Mouse (Mus musculus) liver (tissue): ENCODE data around the gene Card19.
A peak's percentile ranks its signal among the peaks of the same experiment; 100 is the strongest.

Experiments
- DNase-seq: peaks from one replicate; pipeline ENCODE4 v3.0.0-alpha.2; 2020; ENCODE audit warnings: mixed read lengths

Card19 gene

DNA sequence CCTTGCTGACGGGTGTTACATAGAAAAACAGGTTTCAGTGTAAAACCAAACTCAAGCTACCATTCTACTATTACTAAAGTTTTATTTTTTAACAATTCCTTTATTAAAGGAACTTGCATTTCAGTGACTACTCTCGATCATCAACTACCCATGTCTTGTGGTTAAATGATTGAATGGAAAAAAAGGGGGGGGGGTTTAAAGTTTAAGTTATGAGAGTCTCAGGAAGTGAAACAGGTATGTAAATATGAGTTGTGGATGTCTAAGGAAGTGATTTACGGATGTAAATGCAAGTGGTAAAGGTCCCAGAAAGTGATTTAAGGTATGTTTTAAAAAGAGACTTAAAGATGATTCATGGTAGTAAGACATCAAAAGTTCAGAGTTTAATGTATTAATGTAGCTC is 9.3 kb upstream of the Card19 start:
- DNase-seq, result no peak

DNA sequence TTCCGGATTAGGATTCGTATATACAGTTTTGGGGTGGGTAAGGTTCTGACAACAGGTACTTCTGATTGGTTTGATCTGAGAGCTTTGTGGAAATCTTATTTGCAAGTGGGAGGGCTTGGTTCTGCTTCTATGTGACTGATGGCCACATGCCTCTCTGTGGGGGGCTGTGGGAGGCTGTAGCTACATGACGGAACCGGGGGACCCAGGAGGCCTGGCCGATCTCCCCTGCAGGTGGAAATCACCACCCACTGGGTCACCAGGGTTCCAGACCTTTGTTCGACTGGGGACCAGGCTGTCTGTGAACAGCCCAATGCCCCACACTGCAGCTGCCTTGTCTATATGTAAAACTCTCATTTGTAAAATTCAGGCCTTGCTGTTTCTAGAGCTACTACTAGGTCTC is 8.9 kb upstream of the Card19 start:
- DNase-seq, result no peak

DNA sequence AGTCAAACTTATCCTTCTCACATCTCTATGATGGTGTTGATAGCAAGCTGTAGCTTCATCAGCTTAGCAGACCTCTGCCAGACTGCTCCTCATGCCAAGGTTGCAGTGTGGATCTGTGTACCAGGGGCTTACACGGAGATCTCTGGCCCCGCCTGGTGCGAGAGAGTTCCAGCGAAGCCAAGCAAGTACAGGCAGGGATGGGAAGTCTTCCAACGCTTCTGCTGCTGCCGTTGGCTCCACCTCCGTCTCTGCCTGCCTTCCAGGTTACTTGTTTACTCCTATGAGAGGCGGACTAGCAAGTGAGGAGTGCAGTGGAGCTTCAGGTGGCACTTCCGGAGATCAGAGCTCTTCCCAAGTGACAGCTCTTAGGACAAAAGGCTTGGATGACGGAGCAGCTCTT is 8.5 kb upstream of the Card19 start:
- no peak for DNase-seq

DNA sequence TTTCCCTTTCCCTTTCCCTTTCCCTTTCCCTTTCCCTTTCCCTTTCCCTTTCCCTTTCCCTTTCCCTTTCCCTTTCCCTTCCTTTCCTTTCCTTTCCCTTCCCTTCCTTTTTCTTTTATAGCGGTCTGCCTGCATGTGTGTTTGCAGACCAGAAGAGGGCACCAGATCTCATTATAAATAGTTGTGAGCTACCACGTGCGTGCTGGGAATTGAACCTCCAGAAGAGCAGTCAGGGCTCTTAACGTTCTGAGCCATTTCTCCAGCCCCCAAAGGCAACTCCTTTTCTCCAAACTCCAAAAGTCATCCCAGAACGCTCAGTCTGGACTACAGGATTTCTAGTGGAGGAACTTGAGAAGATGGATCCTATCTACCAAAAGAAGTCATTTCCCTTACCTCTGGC is 5.1 kb upstream of the Card19 start:
- DNase-seq, result no peak

DNA sequence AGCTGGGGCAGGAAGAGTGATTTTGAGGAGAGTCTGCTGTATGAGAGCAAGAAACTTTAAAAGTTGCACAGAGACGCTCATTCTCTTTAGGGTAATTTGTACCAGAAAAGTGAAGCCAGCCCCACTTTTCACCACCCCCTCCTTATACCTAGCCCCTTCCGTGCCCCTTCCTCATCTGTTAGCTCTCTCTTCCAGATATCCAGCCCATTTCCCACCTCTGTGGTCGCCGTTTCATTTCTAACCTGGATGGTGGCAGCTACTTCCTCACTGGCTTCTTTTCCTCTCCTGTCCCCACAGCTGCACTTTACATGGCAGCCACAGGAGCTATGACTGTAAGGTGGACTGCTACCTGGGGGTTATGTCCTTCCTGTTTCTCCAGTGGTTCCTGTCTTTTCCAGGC is 3.5 kb upstream of the Card19 start:
- DNase-seq, result no peak

DNA sequence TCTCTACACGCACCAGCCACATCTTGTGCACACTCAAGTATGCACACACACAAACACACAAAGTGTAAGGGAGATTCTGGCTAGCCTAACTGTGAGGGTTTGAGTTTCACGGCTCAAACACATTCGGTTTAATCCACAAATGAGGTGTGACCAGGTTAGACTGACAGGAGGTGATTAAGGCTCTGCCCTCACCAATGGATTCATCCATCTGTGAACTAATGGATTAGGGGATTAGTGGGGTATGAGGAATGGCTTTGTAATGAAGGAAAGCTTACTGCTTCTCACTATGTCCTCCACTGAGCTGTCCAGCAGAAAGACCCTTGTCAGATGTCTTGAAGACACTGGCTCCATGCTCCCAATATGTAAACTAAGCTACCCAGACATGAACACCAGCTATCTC is 2.8 kb upstream of the Card19 start:
- no peak for DNase-seq

DNA sequence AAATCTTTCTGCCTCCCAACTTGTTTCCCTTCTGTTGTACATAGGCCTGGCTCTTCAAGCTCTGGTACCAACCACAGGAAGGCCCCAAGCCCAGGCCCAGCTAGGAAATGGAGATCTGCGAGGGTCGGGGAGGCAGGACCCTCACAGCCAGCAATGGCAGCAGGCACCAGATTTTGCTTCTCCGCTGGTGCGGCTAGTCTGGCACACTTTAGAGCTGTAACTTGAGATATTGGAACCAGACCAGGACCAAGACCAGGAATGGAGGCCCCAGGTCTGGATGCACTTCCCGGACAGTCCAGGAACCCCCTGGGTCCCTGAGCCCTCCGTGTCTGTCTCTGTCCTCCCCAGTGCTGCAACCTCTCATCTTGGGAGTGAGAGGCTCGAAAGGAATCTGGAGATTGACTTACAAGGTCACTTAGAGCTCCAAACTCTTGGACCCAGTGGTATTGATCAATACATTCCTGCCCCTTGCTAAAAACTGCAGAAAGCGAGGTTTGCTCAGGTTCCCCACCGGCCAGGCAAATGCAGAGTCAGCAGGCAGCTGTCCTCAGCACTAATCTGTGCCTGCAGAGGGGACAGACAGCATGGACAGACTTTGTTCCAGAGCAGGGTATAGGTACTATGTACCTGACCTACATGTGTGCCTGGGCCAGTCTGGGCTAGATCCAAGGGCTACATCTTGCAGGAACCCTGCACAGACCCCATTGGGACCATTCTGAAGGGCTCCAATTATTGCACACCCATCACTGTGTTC is 1.1 kb upstream of the Card19 start:
- no peak for DNase-seq

DNA sequence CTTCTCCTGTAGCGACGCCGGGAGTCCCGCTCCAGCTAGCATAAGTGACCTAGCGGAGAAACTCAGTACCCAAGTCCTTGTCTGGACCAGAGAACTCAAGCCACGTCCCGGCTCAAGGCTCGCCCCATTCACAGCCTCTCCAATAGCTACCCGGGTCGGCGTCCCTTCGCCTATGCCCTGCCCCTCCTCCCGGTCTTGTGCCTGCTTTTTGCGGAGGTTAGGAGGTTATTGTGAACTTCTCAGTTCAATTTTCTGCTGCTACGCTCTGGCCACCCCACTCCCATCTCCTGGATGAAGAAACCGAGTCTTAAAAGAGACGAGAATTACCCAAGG is 349 bp upstream of the Card19 start:
- no peak for DNase-seq

DNA sequence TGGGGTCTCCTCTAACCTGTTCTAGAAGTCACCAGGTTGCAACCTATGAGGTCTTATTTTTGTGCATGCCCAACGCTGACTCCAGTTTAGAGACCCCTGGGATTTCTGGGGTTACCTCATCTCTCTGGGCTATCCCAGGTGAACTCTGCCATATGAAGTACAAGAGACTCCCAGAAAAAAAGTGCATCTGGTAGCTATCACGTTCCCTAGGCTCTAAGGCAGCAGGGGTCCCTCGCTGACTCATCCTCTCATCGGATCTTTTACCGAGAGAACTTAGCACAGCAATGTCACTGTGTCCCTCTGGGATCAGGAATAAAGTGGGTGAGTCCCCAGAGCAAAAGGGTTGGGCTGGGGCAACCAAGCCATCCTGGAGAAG is 721 bp downstream of the Card19 start:
- no peak for DNase-seq

DNA sequence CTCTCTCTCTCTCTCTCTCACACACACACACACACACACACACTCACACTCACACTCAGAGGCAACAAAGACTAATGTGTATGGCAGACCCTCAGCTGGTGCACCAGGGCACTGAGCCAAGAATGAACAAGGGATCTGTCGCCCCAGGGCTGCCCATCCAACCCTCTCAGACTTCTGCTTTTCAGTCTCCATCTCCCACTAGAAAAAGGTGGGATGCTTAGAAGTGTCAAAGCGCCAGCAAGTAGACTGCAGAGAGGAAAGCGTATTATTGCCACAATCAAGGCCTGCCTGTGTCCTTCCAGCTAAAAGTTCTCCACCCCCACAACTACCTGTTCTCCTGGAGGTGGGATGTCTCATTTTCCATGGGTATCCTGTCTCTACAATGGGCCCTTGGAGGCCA is 1.4 kb downstream of the Card19 start:
- DNase-seq, result no peak

DNA sequence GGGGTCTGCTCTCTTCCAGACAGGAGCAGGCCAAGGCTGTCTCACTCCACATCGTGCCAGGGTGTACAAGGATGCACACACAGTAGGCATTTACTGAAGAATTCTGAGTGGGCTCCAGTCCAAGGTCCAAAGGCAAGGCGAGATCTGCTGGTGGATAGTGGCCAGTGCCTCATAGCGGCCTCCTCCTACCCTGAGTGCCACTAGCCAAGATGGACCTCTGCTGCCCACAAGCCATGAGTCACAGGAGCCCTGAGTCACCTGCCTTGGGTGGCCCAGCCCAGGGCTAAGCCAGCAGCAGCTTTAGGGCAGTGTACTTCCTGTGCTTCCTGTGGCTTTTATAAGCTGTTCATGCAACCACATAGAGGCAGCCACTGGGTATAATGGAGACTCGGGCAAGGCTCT is 2.3 kb downstream of the Card19 start:
- DNase-seq, result no peak

DNA sequence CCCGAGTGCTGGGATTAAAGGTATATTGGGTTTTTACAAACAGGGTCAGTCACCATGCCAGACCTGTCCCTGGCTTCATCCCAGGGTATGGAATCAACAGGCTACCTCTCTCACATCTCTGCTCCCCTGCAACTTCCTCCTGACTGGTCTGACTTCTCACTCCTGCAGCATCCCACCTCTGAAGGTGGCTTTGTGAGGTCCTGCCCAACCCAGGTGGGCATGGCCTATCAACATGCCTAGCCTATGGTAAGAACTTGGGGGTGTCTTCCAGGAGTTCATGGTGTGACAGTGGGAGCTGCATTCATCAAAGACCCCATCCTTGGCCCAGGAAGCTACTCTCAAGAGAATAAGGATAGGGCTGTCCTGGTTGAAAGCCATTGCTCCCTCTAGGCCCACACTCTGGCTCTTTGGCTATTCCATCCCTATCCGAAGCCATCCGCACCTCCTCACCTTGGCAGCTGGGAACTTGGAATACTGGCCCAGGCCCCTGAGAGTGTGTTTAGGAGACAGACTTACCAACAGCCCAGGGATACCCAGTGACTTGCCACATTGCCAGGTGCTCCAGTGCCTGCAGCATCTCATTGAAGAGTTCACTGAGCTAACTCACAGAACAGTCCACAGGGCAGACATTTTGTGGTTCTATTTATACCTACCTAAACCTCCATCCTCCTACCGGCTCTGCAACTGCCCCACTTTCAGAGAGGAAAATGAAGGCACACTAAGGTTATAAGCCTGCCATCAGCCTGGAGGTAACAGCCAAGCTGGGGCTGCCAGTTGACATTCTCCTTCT is 2.9 kb downstream of the Card19 start:
- no peak for DNase-seq

DNA sequence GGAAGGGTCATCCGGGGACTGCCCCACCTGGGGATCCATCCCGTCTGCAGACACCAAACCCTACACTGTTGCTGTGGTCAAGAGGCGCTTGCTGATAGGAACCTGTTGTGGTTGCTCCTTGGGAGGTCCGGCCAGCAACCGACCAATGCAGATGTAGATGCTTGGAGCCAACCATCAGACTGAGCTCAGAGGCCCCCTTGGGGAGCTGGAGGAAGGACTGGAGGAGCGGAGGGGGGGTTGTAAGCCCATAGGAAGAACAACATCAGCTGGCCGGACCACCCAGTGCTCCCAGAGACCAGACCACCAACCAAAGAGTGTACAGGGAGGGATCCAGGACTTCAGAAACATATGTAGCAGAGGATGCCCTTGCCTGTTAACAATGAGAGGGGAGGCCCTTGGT is 6.5 kb downstream of the Card19 start:
- no peak for DNase-seq

DNA sequence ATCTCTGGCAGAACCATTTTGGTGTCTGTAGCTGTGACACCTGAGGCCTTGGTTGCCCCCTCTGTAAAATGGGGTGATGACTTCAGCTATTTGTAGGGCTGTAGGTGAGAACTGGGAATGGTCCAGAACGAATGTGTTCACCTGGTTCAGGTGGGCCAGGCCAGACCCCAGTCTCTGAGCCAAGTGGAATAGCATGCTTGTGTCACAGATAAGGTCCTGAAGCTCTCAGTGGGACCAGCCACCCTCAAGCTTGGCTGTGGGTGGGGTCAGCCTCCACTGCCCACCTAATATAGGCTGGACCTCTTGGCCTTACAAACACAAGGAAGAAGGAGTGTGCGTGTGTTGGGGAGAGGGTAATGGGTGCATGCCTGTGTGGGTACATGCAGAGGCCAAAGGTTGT is 9.5 kb downstream of the Card19 start:
- DNase-seq, result no peak

DNA sequence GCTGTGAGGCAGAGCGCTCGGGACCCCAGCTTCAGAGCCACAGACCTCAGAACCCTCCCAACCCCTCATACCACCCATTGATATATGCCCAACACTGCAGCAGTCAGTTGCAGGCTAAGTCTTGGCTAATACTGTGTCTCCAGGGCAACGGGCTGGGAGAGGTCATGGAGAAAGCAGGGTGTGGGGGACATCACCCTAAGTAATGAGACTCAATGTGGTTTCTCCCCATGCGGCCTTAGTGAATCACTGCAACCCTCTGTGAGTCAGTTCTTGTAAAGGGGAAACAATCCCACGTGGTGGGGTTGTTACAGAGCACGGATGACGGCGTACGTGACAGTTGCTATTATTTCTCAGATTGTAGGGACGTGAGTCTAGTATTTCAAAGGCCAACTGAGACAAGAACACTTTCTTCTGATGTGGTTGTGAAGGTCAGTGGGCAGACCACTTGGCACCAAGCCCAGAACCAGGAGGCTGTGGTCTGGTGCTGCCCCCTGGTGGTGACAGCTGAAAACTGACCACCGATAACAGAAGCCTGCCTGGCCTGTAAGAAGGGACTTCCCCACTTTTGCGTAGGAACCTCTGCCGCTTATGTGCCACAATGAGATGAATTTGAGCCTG is 10.3 kb downstream of the Card19 start:
- DNase-seq, result peak; percentile 75

DNA sequence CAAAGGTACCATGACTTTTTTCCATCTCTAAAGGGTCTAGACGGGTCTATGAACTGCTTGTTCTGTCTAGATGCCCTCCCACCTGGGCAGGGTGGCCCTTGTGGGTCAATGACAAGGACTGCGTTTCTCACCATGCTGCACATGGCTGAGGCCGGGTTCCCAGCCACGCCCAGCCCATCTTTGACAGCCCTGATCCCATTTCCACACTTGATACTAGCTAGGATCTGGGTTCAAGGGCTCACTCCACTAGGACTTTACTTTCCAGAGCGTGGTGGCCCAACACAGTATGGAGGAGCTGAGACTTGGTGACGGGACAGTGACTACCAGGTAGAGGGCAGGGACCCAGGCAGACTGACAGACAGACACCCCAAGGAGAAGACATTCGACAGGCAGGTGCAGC is 13.3 kb downstream of the Card19 start:
- no peak for DNase-seq

DNA sequence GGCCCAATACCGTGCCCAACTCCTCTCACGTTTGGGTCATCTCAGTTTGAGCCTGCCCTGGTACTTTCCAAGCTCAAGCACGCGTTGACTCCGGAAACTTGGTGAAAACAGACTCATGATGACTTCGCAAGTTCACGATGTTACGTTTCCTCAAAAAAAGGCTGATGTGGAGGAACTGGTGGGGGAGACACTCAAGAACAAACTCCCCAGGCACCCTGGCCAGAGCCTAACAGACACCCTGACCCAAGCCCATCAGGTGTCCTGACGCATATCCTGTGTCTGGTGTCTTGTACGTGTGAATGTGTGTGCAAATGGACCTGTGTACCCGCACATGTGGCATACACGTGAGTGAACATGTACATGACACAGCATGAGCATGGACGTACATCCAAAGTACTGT is 15.1 kb downstream of the Card19 start:
- no peak for DNase-seq

DNA sequence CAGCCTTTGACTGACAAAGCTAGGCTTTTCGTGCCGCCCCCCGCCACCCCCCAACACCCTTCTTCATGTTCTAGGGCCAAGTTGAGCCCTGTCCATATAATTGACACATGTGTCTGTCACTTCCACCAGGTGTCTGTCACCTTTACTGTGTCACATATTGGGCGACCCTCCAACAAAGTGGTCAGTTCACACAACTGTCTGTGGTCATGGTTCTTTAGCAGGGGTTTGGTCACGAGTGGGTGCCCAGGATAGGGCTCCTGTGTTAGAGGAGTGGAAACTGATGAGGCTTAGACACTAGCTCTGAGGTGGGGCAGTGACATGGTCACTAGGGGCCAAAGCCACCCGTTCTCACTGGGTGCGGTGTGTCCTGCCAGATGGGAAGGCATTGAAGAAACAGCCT is 15.9 kb downstream of the Card19 start:
- DNase-seq, result no peak

DNA sequence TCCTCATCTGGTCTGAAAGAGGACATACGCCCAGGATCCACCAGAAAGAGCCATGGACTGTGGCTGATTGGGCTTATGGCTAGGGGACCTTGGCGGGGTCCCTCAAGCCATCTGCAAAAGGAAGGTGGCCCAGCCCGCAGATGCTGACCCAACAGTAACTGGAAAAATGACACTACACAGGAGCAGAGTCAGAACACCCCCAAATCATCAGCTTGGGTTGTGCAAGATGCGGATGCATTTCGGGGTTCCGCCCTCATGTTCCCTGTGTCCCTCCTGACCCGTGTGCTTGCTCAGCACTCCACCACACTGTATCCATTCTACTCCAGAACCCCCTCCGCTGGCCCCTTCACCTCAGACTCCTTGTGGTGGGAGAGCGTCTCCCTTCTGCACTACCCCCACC is 17.1 kb downstream of the Card19 start:
- DNase-seq, result no peak

DNA sequence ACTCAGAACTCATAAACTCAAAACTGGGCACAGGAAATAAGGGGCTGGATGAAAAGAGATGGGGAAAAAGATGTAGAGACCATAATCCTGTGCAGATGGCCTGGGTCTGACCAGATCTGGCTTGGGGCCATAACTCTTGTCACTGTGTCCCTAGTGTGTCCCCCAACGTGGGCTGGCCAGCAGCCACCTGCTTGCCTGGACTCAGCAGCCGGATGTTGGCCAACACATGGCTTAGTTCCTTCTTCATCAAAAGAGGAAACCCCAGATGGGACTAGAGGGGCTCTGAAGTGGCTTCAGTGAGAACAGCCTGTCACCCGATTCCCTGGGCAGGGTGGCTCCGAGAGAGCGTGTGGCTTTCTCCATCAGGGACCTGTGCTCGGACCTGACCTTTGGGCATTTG is 19.1 kb downstream of the Card19 start:
- DNase-seq, result peak; percentile 18

DNA sequence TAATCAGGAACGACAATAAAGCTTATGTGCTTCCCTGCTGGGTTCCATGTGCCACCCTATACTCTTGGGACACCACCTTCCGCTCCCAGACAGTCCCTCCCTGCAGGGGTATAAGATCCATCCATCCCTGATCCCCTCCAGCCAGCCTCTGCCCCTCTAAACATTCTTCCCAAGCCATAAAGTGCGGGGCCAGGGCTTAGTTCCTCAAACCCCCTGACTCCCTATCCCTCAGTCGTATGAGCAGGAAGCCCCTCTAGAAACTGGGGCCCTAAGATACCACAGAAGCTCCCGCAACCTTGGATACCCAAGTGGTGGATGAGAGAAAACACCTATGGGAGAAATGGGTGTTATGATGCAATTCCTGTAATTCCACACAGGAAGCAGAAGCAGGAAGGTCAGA is 19.6 kb downstream of the Card19 start:
- no peak for DNase-seq

DNA sequence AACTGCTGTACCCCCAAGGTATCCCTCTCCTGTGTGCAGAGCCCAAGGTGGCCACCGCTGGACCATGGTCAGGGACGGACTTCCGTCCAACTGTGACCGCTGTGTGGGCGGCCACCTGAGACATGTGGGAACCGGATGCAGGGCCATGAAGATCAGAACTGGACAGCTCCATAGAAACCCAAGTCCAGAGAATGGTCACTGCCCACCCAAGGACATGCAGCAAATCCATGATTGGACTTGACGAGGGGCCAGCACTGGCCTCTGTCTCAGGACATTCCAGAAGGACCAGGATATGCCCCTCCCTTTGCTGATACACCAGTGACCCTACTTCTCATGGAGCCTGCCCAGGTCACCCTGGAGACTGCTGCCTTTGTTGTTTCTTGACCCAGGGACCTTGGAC is 20.2 kb downstream of the Card19 start:
- DNase-seq, result no peak

DNA sequence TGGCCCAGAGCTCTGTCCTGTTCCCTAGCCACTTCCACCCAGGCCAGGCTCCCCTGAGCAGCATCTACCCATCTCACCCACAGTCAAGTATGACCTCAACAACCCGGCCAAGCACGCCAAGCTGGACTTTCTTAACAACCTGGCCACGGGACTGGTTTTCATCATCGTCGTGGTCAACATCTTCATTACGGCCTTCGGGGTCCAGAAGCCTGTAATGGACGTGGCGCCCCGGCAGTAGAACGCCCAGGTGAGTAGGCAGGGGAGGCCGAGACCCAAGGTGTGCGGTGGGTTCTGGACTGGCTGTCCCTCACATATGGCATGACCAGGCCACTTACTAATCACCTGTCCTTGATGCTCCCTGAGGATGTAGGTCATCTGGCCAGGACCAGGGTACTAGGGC is 21.0 kb downstream of the Card19 start:
- no peak for DNase-seq

DNA sequence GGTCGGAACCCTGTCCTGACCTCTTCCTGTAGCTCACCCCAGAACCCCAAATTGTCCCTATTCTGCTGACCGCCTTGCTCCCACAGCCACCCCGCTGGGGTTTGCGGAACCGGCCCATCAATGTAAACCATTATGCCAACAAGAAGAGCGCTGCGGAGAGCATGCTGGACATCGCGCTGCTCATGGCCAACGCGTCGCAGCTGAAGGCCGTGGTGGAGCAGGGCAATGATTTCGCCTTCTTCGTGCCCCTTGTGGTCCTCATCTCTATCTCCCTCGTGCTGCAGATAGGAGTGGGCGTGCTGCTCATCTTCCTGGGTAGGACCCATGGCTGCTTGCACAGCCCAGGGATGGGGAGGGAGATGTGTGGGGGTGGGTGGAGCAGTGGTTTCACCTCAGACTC is 22.2 kb downstream of the Card19 start:
- no peak for DNase-seq
